Mouse (Mus musculus) C2C12 (cell line): ENCODE results near the gene Ryr1.

ENCODE experiments used
- CEBPB ChIP-seq: IDR thresholded peaks from one replicate; pipeline ENCODE4 v1.6.1; 2011; ENCODE audit warnings: low read depth, mild to moderate bottlenecking, control low read depth, moderate library complexity
- CTCF ChIP-seq: IDR thresholded peaks from one replicate; pipeline ENCODE4 v1.5.1; 2011; ENCODE audit not compliant: control insufficient read depth, insufficient read depth, insufficient read length
- USF1 ChIP-seq: IDR thresholded peaks from one replicate; pipeline ENCODE4 v1.6.1; 2011; ENCODE audit warnings: low read depth, mild to moderate bottlenecking, control low read depth, moderate library complexity

DNA sequence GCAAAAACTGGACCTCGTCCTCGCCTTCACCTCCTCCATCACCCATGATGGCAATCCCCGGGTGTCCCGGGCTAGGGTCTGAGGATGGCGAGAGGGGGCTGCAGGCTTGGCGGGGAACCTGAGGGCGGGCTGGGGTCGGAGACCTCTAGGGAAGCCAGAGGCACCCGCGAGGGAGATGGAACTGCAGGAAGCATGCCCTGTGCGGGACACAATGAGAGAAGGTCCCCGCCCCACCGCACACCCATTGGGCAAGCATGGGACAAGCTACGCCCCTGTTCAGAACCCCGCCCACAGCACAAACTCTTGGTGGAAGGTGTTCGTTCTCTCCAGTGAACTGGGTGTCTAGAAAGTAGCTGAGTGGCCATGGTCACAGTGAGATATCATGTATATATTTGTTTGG is at the start of gene Ryr1:
- TF ChIP-seq CTCF (no peak), USF1 (no peak), CEBPB (no peak)
